Mouse (Mus musculus) ovary, postnatal 10 days (tissue): Measurements from ENCODE around the gene Rnf39.
A peak's percentile ranks its signal among the peaks of the same experiment; 100 is the strongest.

Source experiments
- DNase-seq: peaks from one replicate; pipeline ENCODE4 v3.0.0; 2022; ENCODE audit warnings: low spot score

The Rnf39 gene

GRCm38 (mm10) chr17:36942791-36943471, at the start of gene Rnf39:
Gene Rnf39 (plus strand): TSS chr17:36942918.
- no peak for DNase-seq

GRCm38 (mm10) chr17:36893387-36893786, 49.3 kb upstream of the Rnf39 start:
- no peak for DNase-seq

- DNase-seq, result no peak
Observed at GRCm38 (mm10) chr17:36896583-36896982, 46.1 kb upstream of the Rnf39 start.

GRCm38 (mm10) chr17:36897065-36897464, 45.7 kb upstream of the Rnf39 start:
- DNase-seq, result no peak

GRCm38 (mm10) chr17:36897552-36898205, 45.0 kb upstream of the Rnf39 start, which contains the start of gene Trim31:
Gene Trim31 (plus strand): TSS chr17:36898118.
- DNase-seq, result no peak

- DNase-seq, result no peak
Observed at GRCm38 (mm10) chr17:36899376-36899775, 43.3 kb upstream of the Rnf39 start.

- no peak for DNase-seq
Observed at GRCm38 (mm10) chr17:36900001-36900400, 42.7 kb upstream of the Rnf39 start.

GRCm38 (mm10) chr17:36900691-36901090, 42.0 kb upstream of the Rnf39 start:
- DNase-seq, result no peak

- no peak for DNase-seq
Observed at GRCm38 (mm10) chr17:36903651-36904050, 39.1 kb upstream of the Rnf39 start.

GRCm38 (mm10) chr17:36908235-36908634, 34.5 kb upstream of the Rnf39 start:
- DNase-seq, result no peak

- no peak for DNase-seq
Observed at GRCm38 (mm10) chr17:36909802-36910201, 32.9 kb upstream of the Rnf39 start.

GRCm38 (mm10) chr17:36912031-36912430, 30.7 kb upstream of the Rnf39 start:
- no peak for DNase-seq

- DNase-seq, result peak; percentile 37
Observed at GRCm38 (mm10) chr17:36914108-36914507, 28.6 kb upstream of the Rnf39 start.

GRCm38 (mm10) chr17:36915076-36915475, 27.6 kb upstream of the Rnf39 start:
- DNase-seq, result no peak

- DNase-seq, result no peak
Observed at GRCm38 (mm10) chr17:36920239-36920638, 22.5 kb upstream of the Rnf39 start.

GRCm38 (mm10) chr17:36922715-36923114, 20.0 kb upstream of the Rnf39 start:
- DNase-seq, result no peak

GRCm38 (mm10) chr17:36923491-36923890, 19.2 kb upstream of the Rnf39 start:
- no peak for DNase-seq

- no peak for DNase-seq
Observed at GRCm38 (mm10) chr17:36927496-36928120, 15.1 kb upstream of the Rnf39 start.

- DNase-seq, result no peak
Observed at GRCm38 (mm10) chr17:36929236-36929932, 13.3 kb upstream of the Rnf39 start.

- DNase-seq, result no peak
Observed at GRCm38 (mm10) chr17:36930233-36930632, 12.5 kb upstream of the Rnf39 start.

GRCm38 (mm10) chr17:36931130-36931529, 11.6 kb upstream of the Rnf39 start:
- no peak for DNase-seq

- no peak for DNase-seq
Observed at GRCm38 (mm10) chr17:36931806-36932205, 10.9 kb upstream of the Rnf39 start.

GRCm38 (mm10) chr17:36938056-36938455, 4.7 kb upstream of the Rnf39 start:
- DNase-seq, result no peak
